ENCODE assay signal across 22 mouse cellular contexts in the genomic region with DNA sequence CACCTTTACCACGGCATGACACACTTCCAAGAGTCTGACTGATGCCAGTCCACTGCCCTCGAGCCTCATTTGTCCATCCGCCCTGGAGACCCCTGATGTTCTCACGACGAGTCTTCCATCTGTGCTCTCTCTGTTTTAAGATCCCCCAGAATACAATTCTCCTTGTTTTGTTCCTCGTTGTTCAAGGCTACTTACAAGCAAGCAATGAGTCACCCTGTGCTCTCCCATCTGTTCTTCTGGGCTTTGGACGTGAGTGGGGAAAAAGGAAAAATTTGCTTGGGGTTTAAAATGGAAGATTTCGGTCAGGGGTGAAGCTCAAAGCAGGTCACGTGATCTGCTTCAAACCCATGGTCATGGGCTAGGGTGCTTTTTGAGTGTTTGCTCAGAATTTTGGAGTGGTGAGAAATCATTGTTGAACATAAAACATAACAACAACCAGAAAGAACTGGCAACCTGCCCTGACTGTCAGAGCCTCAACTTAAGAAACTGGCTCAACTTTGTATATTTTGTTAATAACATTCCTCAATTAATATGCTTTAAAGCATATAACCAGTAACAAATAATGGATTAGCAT. TPM values are rescaled to one million over a fixed set of nuclear protein-coding genes. Genes with fewer than 3 reads are reported as not detected.
DNase-seq lines count a peak whose midpoint lies in the region; ATAC-seq and TF ChIP-seq lines count a peak whose summit lies in the region.
"Had no signal": no experiment of that assay in that cellular context is flagged by ENCODE, and none has a peak within 500 bp of the region (broad histone marks: within the 10 kb centered on the region; RNA-seq: fewer than 3 reads in every experiment).

No protein-coding gene starts in this region.

- TF ChIP-seq EP300 in liver, postnatal 0 days (IDR thresholded peaks at IDR 0.05; ENCODE audit: low read depth): no peak

- H3K27me3 ChIP-seq in liver, postnatal 0 days (ENCODE audit: insufficient read depth, low read length): peaks cover 7% of the 10 kb centered on the region; the same call in 1 of the 2 replicates
- H3K27me3 ChIP-seq: intestine, embryonic 15.5 days; midbrain, embryonic 13.5 days; neural tube, embryonic 12.5 days had no signal

- H3K9ac ChIP-seq in liver, postnatal 0 days (replicated peaks): no peak overlapping the region
- H3K9ac ChIP-seq: intestine, embryonic 15.5 days; limb, embryonic 12.5 days; midbrain, embryonic 13.5 days; neural tube, embryonic 12.5 days had no signal

- H3K4me3 ChIP-seq in liver, postnatal 0 days (ENCODE audit: low read depth, low read length): no peak overlapping the region
- H3K4me3 ChIP-seq: gastrocnemius, adult 2 months; intestine, embryonic 15.5 days; limb, embryonic 12.5 days; midbrain, embryonic 13.5 days; neural tube, embryonic 12.5 days had no signal

- WGBS in liver, postnatal 0 days (ENCODE audit: insufficient replicate concordance): 74% methylated on average over 9 of the region's 9 CpGs

- peaks cover 7% of the 10 kb centered on the region; the same call in 1 of the 2 replicates for H3K4me1 ChIP-seq in liver, postnatal 0 days (ENCODE audit: insufficient read depth)
- H3K4me1 ChIP-seq: limb, embryonic 12.5 days had no signal

- peak; percentile 62; the same call in 1 of the 2 replicates for ATAC-seq in frontal cortex, adult (ENCODE audit: low TSS enrichment)
- no peak for ATAC-seq in liver, postnatal 0 days
- ATAC-seq: hindbrain, embryonic 16.5 days; intestine, embryonic 15.5 days; midbrain, embryonic 13.5 days; Patski had no signal

- no peak for TF ChIP-seq CTCF in liver, postnatal 0 days (IDR thresholded peaks at IDR 0.05; ENCODE audit: low read depth)

- H3K9me3 ChIP-seq in liver, postnatal 0 days (ENCODE audit: low read length): no peaks in the 10 kb centered on the region
- H3K9me3 ChIP-seq: intestine, embryonic 15.5 days; limb, embryonic 12.5 days; midbrain, embryonic 13.5 days; neural tube, embryonic 12.5 days had no signal

- no peak overlapping the region for H3K27ac ChIP-seq in liver, postnatal 0 days (ENCODE audit: low read depth)
- H3K27ac ChIP-seq: gastrocnemius, adult 2 months; intestine, embryonic 15.5 days; limb, embryonic 12.5 days; midbrain, embryonic 13.5 days; neural tube, embryonic 12.5 days had no signal

- H3K36me3 ChIP-seq in liver, postnatal 0 days (replicated peaks; ENCODE audit: insufficient read depth, low read length): no peaks in the 10 kb centered on the region
- H3K36me3 ChIP-seq: G1E; intestine, embryonic 15.5 days; limb, embryonic 12.5 days; midbrain, embryonic 13.5 days; neural tube, embryonic 12.5 days had no signal

- H3K4me2 ChIP-seq in liver, postnatal 0 days (ENCODE audit: low read depth, low read length): no peak overlapping the region
- H3K4me2 ChIP-seq: intestine, embryonic 15.5 days; limb, embryonic 12.5 days; liver, embryonic 11.5 days; midbrain, embryonic 13.5 days; neural tube, embryonic 12.5 days had no signal

- no peak for DNase-seq in frontal cortex, postnatal 10 days (ENCODE audit: low spot score in 2 of 2)
- DNase-seq in right cerebral cortex, adult 2 months (ENCODE audit: low spot score in 2 of 2): peak; percentile 11 to 35
- no peak for DNase-seq in right cerebral cortex, postnatal 4 days
- DNase-seq in lung, postnatal 14 days: peak; percentile 62
- no peak for DNase-seq in urinary bladder, adult 2 months (ENCODE audit: low spot score)
- no peak for DNase-seq in liver, postnatal 0 days
- DNase-seq: cerebellum, adult 11-12 months; cerebellum, postnatal 10 days; gastrocnemius, adult 2 months; kidney, adult 8-10 months; kidney, postnatal 4 days; retina, postnatal 1 day; spleen, adult 18-20 months had no signal

RNA-seq across cellular contexts. Expression of a gene that starts 3.8 kb away (rescaled TPM):
- 26.6 and 39.2 TPM in 2 replicates for polyA plus RNA-seq in urinary bladder, adult 2 months (2012; rRNA removed)
- 13.7 and 14.0 TPM in 2 replicates for polyA plus RNA-seq in liver, postnatal 0 days (2015; fragmentation: Nextera tagmentation; extraction: Ambion mirVana)

Comparison
In these comparisons a context has a peak if more than half of its experiments do, and no peak if none do; other contexts are left out.
1. DNase-seq: peak in right cerebral cortex, adult 2 months (2 of 2) and lung, postnatal 14 days (single experiment); none in frontal cortex, postnatal 10 days (0 of 2), right cerebral cortex, postnatal 4 days (single experiment), urinary bladder, adult 2 months (single experiment) and liver, postnatal 0 days (single experiment).